18 mouse cellular contexts compared by ENCODE assay signal in genomic region chr19:60709193-60709900, GRCm38 (mm10). TPM values are rescaled to one million over a fixed set of nuclear protein-coding genes. Genes with fewer than 3 reads are reported as not detected.
DNase-seq lines count a peak whose midpoint lies in the region; ATAC-seq and TF ChIP-seq lines count a peak whose summit lies in the region.
"Had no signal": no experiment of that assay in that cellular context is flagged by ENCODE, and none has a peak within 500 bp of the region (broad histone marks: within the 10 kb centered on the region; RNA-seq: fewer than 3 reads in every experiment).

No protein-coding gene starts in this region.

- no peak overlapping the region for H3K9ac ChIP-seq in intestine, embryonic 15.5 days
- no peak overlapping the region for H3K9ac ChIP-seq in intestine, embryonic 16.5 days (ENCODE audit: low read depth, low read length)
- H3K9ac ChIP-seq in liver, embryonic 16.5 days (ENCODE audit: low read depth, low read length) = peak overlapping the region; percentile 48
- no peak overlapping the region for H3K9ac ChIP-seq in stomach, embryonic 16.5 days (ENCODE audit: low read length)
- H3K9ac ChIP-seq: forebrain, embryonic 13.5 days; limb, embryonic 15.5 days; neural tube, embryonic 12.5 days had no signal

- 91% methylated on average over 4 of the region's 4 CpGs for WGBS in intestine, embryonic 15.5 days
- 76% methylated on average over 4 of the region's 4 CpGs for WGBS in intestine, embryonic 16.5 days
- WGBS in liver, embryonic 16.5 days (ENCODE audit: insufficient replicate concordance) = 38% methylated on average over 4 of the region's 4 CpGs
- 81% methylated on average over 4 of the region's 4 CpGs for WGBS in stomach, embryonic 16.5 days
- 91% methylated on average over 4 of the region's 4 CpGs for WGBS in thymus, adult 2 months

- H3K4me2 ChIP-seq in intestine, embryonic 15.5 days (replicated peaks) = no peak overlapping the region
- no peak overlapping the region for H3K4me2 ChIP-seq in intestine, embryonic 16.5 days (ENCODE audit: low read depth, low read length)
- peak overlapping the region; percentile 39; the same call in 1 of the 2 replicates for H3K4me2 ChIP-seq in liver, embryonic 16.5 days (ENCODE audit: low read depth, low read length)
- H3K4me2 ChIP-seq in stomach, embryonic 16.5 days (ENCODE audit: low read depth, low read length) = no peak overlapping the region
- H3K4me2 ChIP-seq: forebrain, embryonic 13.5 days; limb, embryonic 15.5 days; midbrain, embryonic 11.5 days; neural tube, embryonic 12.5 days had no signal

- H3K4me3 ChIP-seq in intestine, embryonic 15.5 days (replicated peaks) = no peak overlapping the region
- H3K4me3 ChIP-seq in intestine, embryonic 16.5 days (ENCODE audit: low read length) = no peak overlapping the region
- H3K4me3 ChIP-seq in erythroblast, embryonic 14.5 days (replicated peaks) = peak overlapping the region; percentile 37
- H3K4me3 ChIP-seq in liver, embryonic 16.5 days (ENCODE audit: low read depth, low read length) = no peak overlapping the region
- no peak overlapping the region for H3K4me3 ChIP-seq in stomach, embryonic 16.5 days (replicated peaks; ENCODE audit: low read length)
- H3K4me3 ChIP-seq in thymus, adult 2 months (ENCODE audit: control insufficient read depth, insufficient read depth, low read length) = no peak overlapping the region
- H3K4me3 ChIP-seq: forebrain, embryonic 13.5 days; heart, embryonic 10.5 days; limb, embryonic 15.5 days; neural tube, embryonic 12.5 days had no signal

- no peaks in the 10 kb centered on the region for H3K27me3 ChIP-seq in intestine, embryonic 15.5 days (replicated peaks)
- H3K27me3 ChIP-seq in intestine, embryonic 16.5 days (replicated peaks; ENCODE audit: control insufficient read depth, insufficient read depth, low read length) = no peaks in the 10 kb centered on the region
- H3K27me3 ChIP-seq in erythroblast, embryonic 14.5 days (ENCODE audit: control insufficient read depth) = peaks cover 24% of the 10 kb centered on the region
- H3K27me3 ChIP-seq in liver, embryonic 16.5 days (ENCODE audit: control insufficient read depth, insufficient read depth, low read depth, low read length) = no peaks in the 10 kb centered on the region
- H3K27me3 ChIP-seq in stomach, embryonic 16.5 days (ENCODE audit: control insufficient read depth, insufficient read depth, low read length) = no peaks in the 10 kb centered on the region
- no peaks in the 10 kb centered on the region for H3K27me3 ChIP-seq in thymus, adult 2 months (ENCODE audit: control insufficient read depth, insufficient read depth, low read length)
- H3K27me3 ChIP-seq: forebrain, embryonic 13.5 days; limb, embryonic 15.5 days; neural tube, embryonic 12.5 days had no signal

- no peaks in the 10 kb centered on the region for H3K9me3 ChIP-seq in intestine, embryonic 15.5 days
- H3K9me3 ChIP-seq in intestine, embryonic 16.5 days (ENCODE audit: control insufficient read depth, low read length) = no peaks in the 10 kb centered on the region
- no peaks in the 10 kb centered on the region for H3K9me3 ChIP-seq in erythroblast, embryonic 14.5 days (ENCODE audit: control insufficient read depth, low read length)
- no peaks in the 10 kb centered on the region for H3K9me3 ChIP-seq in liver, embryonic 16.5 days (replicated peaks; ENCODE audit: control insufficient read depth, low read length)
- H3K9me3 ChIP-seq in stomach, embryonic 16.5 days (replicated peaks; ENCODE audit: control insufficient read depth, low read length) = no peaks in the 10 kb centered on the region
- H3K9me3 ChIP-seq: forebrain, embryonic 13.5 days; heart, embryonic 10.5 days; limb, embryonic 15.5 days; neural tube, embryonic 12.5 days had no signal

- no peak for TF ChIP-seq POLR2A in thymus, adult 2 months (IDR thresholded peaks at IDR 0.05; ENCODE audit: control insufficient read depth, extremely low read depth, insufficient read depth, low read length, poor library complexity)

- H3K36me3 ChIP-seq in intestine, embryonic 15.5 days = no peaks in the 10 kb centered on the region
- H3K36me3 ChIP-seq in intestine, embryonic 16.5 days (ENCODE audit: control insufficient read depth, insufficient read depth, low read length) = no peaks in the 10 kb centered on the region
- H3K36me3 ChIP-seq in erythroblast, embryonic 14.5 days (ENCODE audit: control insufficient read depth) = no peaks in the 10 kb centered on the region; the same call in 1 of the 2 replicates
- H3K36me3 ChIP-seq in liver, embryonic 16.5 days (ENCODE audit: control insufficient read depth, insufficient read depth) = no peaks in the 10 kb centered on the region
- no peaks in the 10 kb centered on the region for H3K36me3 ChIP-seq in stomach, embryonic 16.5 days (ENCODE audit: control insufficient read depth, insufficient read depth, low read length)
- no peaks in the 10 kb centered on the region for H3K36me3 ChIP-seq in thymus, adult 2 months (ENCODE audit: control insufficient read depth, insufficient read depth, low read length)
- H3K36me3 ChIP-seq: heart, embryonic 10.5 days; limb, embryonic 15.5 days; neural tube, embryonic 12.5 days had no signal

- H3K4me1 ChIP-seq in intestine, embryonic 15.5 days (replicated peaks) = no peaks in the 10 kb centered on the region
- no peaks in the 10 kb centered on the region for H3K4me1 ChIP-seq in intestine, embryonic 16.5 days (ENCODE audit: control insufficient read depth, insufficient read depth, low read length)
- peaks cover 62% of the 10 kb centered on the region for H3K4me1 ChIP-seq in erythroblast, embryonic 14.5 days (ENCODE audit: control insufficient read depth)
- H3K4me1 ChIP-seq in liver, embryonic 16.5 days (ENCODE audit: control insufficient read depth, low read depth, low read length) = peaks cover 21% of the 10 kb centered on the region
- no peaks in the 10 kb centered on the region for H3K4me1 ChIP-seq in stomach, embryonic 16.5 days (ENCODE audit: control insufficient read depth, insufficient read depth, low read length)
- no peaks in the 10 kb centered on the region for H3K4me1 ChIP-seq in thymus, adult 2 months (replicated peaks; ENCODE audit: control insufficient read depth, insufficient read depth, low read length)
- H3K4me1 ChIP-seq: forebrain, embryonic 13.5 days; heart, embryonic 10.5 days; limb, embryonic 15.5 days; neural tube, embryonic 12.5 days had no signal

- H3K27ac ChIP-seq in intestine, embryonic 15.5 days = no peak overlapping the region
- no peak overlapping the region for H3K27ac ChIP-seq in intestine, embryonic 16.5 days (ENCODE audit: low read length)
- peak overlapping the region; percentile 81 for H3K27ac ChIP-seq in liver, embryonic 16.5 days (ENCODE audit: low read length)
- no peak overlapping the region for H3K27ac ChIP-seq in stomach, embryonic 16.5 days (ENCODE audit: low read length)
- no peak overlapping the region for H3K27ac ChIP-seq in thymus, adult 2 months (ENCODE audit: control insufficient read depth, insufficient read depth, low read length)
- H3K27ac ChIP-seq: forebrain, embryonic 13.5 days; heart, embryonic 10.5 days; limb, embryonic 15.5 days; neural tube, embryonic 12.5 days had no signal

- ATAC-seq in intestine, embryonic 15.5 days = peak; percentile 31; the same call in 1 of the 2 replicates
- ATAC-seq in intestine, embryonic 16.5 days = no peak; the same call in 1 of the 2 replicates
- ATAC-seq in liver, embryonic 16.5 days (ENCODE audit: low read depth) = peak; percentile 95
- ATAC-seq in stomach, embryonic 16.5 days (ENCODE audit: insufficient read depth, low FRiP score) = peak; percentile 50; the same call in 1 of the 2 replicates
- ATAC-seq: forebrain, embryonic 13.5 days had no signal

- no peak for DNase-seq in thymus, adult 2 months
- no peak for DNase-seq in cerebellum, adult 9-10 months
- DNase-seq: adrenal gland, postnatal 10 days; cerebellum, adult 9-11 months; gastrocnemius, postnatal 36 days; kidney, adult 9 months; right cerebral cortex, postnatal 25 days; thymus, postnatal 25 days had no signal

- TF ChIP-seq CTCF in thymus, adult 2 months (IDR thresholded peaks at IDR 0.05; ENCODE audit: borderline replicate concordance, control insufficient read depth, extremely low read depth, insufficient read depth, low read length, poor library complexity) = no peak

RNA-seq across cellular contexts. Expression of gene Nanos1, which starts 46.4 kb away (rescaled TPM):
- polyA plus RNA-seq in intestine, embryonic 15.5 days (2015; fragmentation: Nextera tagmentation; extraction: Ambion mirVana) = 1.1 and 1.3 TPM in 2 replicates
- polyA plus RNA-seq in intestine, embryonic 16.5 days (2015; fragmentation: Nextera tagmentation; extraction: Ambion mirVana) = 0.65 and 0.78 TPM in 2 replicates
- 0.60 and 0.95 TPM in 2 replicates for polyA plus RNA-seq in erythroblast, embryonic 14.5 days (2012)
- 0.85 and 0.87 TPM in 2 replicates for polyA plus RNA-seq in liver, embryonic 16.5 days (2015; fragmentation: Nextera tagmentation; extraction: Ambion mirVana)
- 0.79 and 1.1 TPM in 2 replicates for polyA plus RNA-seq in stomach, embryonic 16.5 days (2015; fragmentation: Nextera tagmentation; extraction: Ambion mirVana)
- 2.2 and 3.4 TPM in 2 replicates for polyA plus RNA-seq in thymus, adult 2 months (2012; rRNA removed)
